Comparison of ENCODE assay signal across 20 mouse cellular contexts in genomic region chr12:52719232-52719631, GRCm38 (mm10). TPM values are rescaled to one million over a fixed set of nuclear protein-coding genes. Genes with fewer than 3 reads are reported as not detected.
DNase-seq lines count a peak whose midpoint lies in the region; ATAC-seq and TF ChIP-seq lines count a peak whose summit lies in the region.
"Had no signal": no experiment of that assay in that cellular context is flagged by ENCODE, and none has a peak within 500 bp of the region (broad histone marks: within the 10 kb centered on the region; RNA-seq: fewer than 3 reads in every experiment).

No protein-coding gene starts in this region.

- H3K4me1 ChIP-seq in liver, postnatal 0 days (ENCODE audit: insufficient read depth) = no peaks in the 10 kb centered on the region
- H3K4me1 ChIP-seq: embryonic facial prominence, embryonic 10.5 days; embryonic facial prominence, embryonic 12.5 days; forebrain, embryonic 13.5 days; forebrain, embryonic 15.5 days had no signal

- TF ChIP-seq CTCF in left cerebral cortex, adult 2 months (IDR thresholded peaks at IDR 0.05) = no peak
- no peak for TF ChIP-seq CTCF in liver, postnatal 0 days (IDR thresholded peaks at IDR 0.05; ENCODE audit: low read depth)

- no peak for ATAC-seq in liver, postnatal 0 days
- ATAC-seq: activated CD4-positive, CD25-positive, alpha-beta regulatory T cell, adult 4 months; forebrain, embryonic 13.5 days; forebrain, embryonic 15.5 days had no signal

- WGBS in liver, postnatal 0 days (ENCODE audit: insufficient replicate concordance) = 81% methylated on average over 9 of the region's 9 CpGs

- no peak overlapping the region for H3K9ac ChIP-seq in liver, postnatal 0 days (replicated peaks)
- H3K9ac ChIP-seq: embryonic facial prominence, embryonic 12.5 days; forebrain, embryonic 13.5 days; forebrain, embryonic 15.5 days had no signal

- no peak for DNase-seq in left cerebral cortex, adult 2 months (ENCODE audit: extremely low spot score in 1 of 2, low spot score in 2 of 2)
- DNase-seq in left cerebral cortex, adult 11 months (ENCODE audit: low spot score) = no peak
- DNase-seq in brain, adult 2 months (ENCODE audit: low read depth, low spot score) = peak; percentile 53
- no peak for DNase-seq in gastrocnemius, postnatal 4 days (ENCODE audit: low spot score in 2 of 2)
- DNase-seq in liver, postnatal 0 days = no peak
- DNase-seq: adrenal gland, adult 8-10 months; adrenal gland, postnatal 14 days; adrenal gland, postnatal 36 days; cerebellum, adult 11 months; cerebellum, adult 18-20 months; cerebellum, adult 8-10 months; cerebellum, adult 9-11 months; cerebellum, postnatal 14 days; cerebellum, postnatal 36 days had no signal

- H3K4me3 ChIP-seq in left cerebral cortex, adult 2 months = no peak overlapping the region
- H3K4me3 ChIP-seq in liver, postnatal 0 days (ENCODE audit: low read depth, low read length) = no peak overlapping the region
- H3K4me3 ChIP-seq: embryonic facial prominence, embryonic 10.5 days; embryonic facial prominence, embryonic 12.5 days; forebrain, embryonic 13.5 days; forebrain, embryonic 15.5 days had no signal

- no peak for TF ChIP-seq EP300 in liver, postnatal 0 days (IDR thresholded peaks at IDR 0.05; ENCODE audit: low read depth)

- no peak overlapping the region for H3K4me2 ChIP-seq in liver, postnatal 0 days (ENCODE audit: low read depth, low read length)
- H3K4me2 ChIP-seq: embryonic facial prominence, embryonic 12.5 days; forebrain, embryonic 13.5 days; forebrain, embryonic 15.5 days had no signal

- intact Hi-C loops in left cerebral cortex, adult 2 months (cut with DNase I) = loop anchor here (1.0 to 5.0 kb wide), 2 partner anchors 55 to 68 kb away; no protein-coding TSS in a partner anchor

- peak overlapping the region; percentile 71 for H3K27ac ChIP-seq in left cerebral cortex, adult 2 months
- H3K27ac ChIP-seq in liver, postnatal 0 days (ENCODE audit: low read depth) = no peak overlapping the region
- H3K27ac ChIP-seq: embryonic facial prominence, embryonic 10.5 days; embryonic facial prominence, embryonic 12.5 days; forebrain, embryonic 13.5 days; forebrain, embryonic 15.5 days had no signal

- no peaks in the 10 kb centered on the region for H3K36me3 ChIP-seq in liver, postnatal 0 days (replicated peaks; ENCODE audit: insufficient read depth, low read length)
- H3K36me3 ChIP-seq: embryonic facial prominence, embryonic 10.5 days; embryonic facial prominence, embryonic 12.5 days had no signal

- no peaks in the 10 kb centered on the region for H3K27me3 ChIP-seq in liver, postnatal 0 days (ENCODE audit: insufficient read depth, low read length)
- H3K27me3 ChIP-seq: embryonic facial prominence, embryonic 12.5 days; forebrain, embryonic 13.5 days; forebrain, embryonic 15.5 days had no signal

- no peaks in the 10 kb centered on the region for H3K9me3 ChIP-seq in liver, postnatal 0 days (ENCODE audit: low read length)
- H3K9me3 ChIP-seq: embryonic facial prominence, embryonic 10.5 days; embryonic facial prominence, embryonic 12.5 days; forebrain, embryonic 13.5 days; forebrain, embryonic 15.5 days had no signal

RNA-seq across cellular contexts. Expression of gene Akap6, which starts 20.0 kb away (rescaled TPM):
- total RNA-seq in left cerebral cortex, adult 2 months (2021) = 100 to 1,000 TPM; 178 to 181 TPM
- total RNA-seq in gastrocnemius, postnatal 4 days (2021) = 10 to 100 TPM; 58.8 to 60.4 TPM
- polyA plus RNA-seq in liver, postnatal 0 days (2015; fragmentation: Nextera tagmentation; extraction: Ambion mirVana) = 0.01 and 0.02 TPM in 2 replicates
- total RNA-seq: MEL had no signal
